Mouse (Mus musculus) forebrain, embryonic 16.5 days (tissue): ENCODE results near the gene Ets1. TPM values are rescaled to one million over a fixed set of nuclear protein-coding genes. Genes with fewer than 3 reads are reported as not detected.

Experiments used
- ATAC-seq: fragments of 200-750 bp; cut with Nextera tagmentation; 2 replicates; pipeline ENCODE4 v1.8.0; 2017; ENCODE audit warnings: mild to moderate bottlenecking, moderate library complexity
- H3K27ac ChIP-seq: fragments of 300-500 bp; sonication (generic); 2 replicates; pipeline ENCODE4 v1.5.1; 2014; ENCODE audit warnings: low read length, control low read depth
- H3K27me3 ChIP-seq: fragments of 300-500 bp; sonication (generic); replicated peaks from 2 replicates; pipeline ENCODE4 v1.6.1; 2014; ENCODE audit warnings: low read length; ENCODE audit not compliant: control insufficient read depth, insufficient read depth
- H3K36me3 ChIP-seq: fragments of 300-500 bp; sonication (generic); 2 replicates; pipeline ENCODE4 v1.6.1; 2014; ENCODE audit not compliant: control insufficient read depth, insufficient read depth
- H3K4me1 ChIP-seq: fragments of 300-500 bp; sonication (generic); replicated peaks from 2 replicates; pipeline ENCODE4 v1.6.1; 2014; ENCODE audit warnings: low read length; ENCODE audit not compliant: control insufficient read depth, insufficient read depth
- H3K4me2 ChIP-seq: fragments of 300-500 bp; sonication (generic); 2 replicates; pipeline ENCODE4 v1.6.1; 2014; ENCODE audit warnings: mild to moderate bottlenecking, low read length, control low read depth
- H3K4me3 ChIP-seq: fragments of 300-500 bp; sonication (generic); replicated peaks from 2 replicates; pipeline ENCODE4 v1.5.1; 2014; ENCODE audit warnings: mild to moderate bottlenecking, low read length, control low read depth
- H3K9ac ChIP-seq: fragments of 300-500 bp; sonication (generic); replicated peaks from 2 replicates; pipeline ENCODE4 v1.6.1; 2014; ENCODE audit warnings: low read depth, low read length, control low read depth
- H3K9me3 ChIP-seq: fragments of 300-500 bp; sonication (generic); 2 replicates; pipeline ENCODE4 v1.6.1; 2016; ENCODE audit warnings: low read length; ENCODE audit not compliant: control insufficient read depth
- WGBS: fragments of 180-500 bp; shearing (Covaris S2); extraction: QIAGEN DNeasy Blood & Tissue Kit; methylation state at CpG from one replicate; pipeline ENCODE4 v1.1.7; 2014; 5-methylcytosine and 5-hydroxymethylcytosine counted together
- polyA plus RNA-seq: library from polyadenylated mRNA; unstranded; fragments of >200 nt; fragmentation: Nextera tagmentation; extraction: Ambion mirVana; gene quantifications from 2 replicates; pipeline ENCODE4 v1.2.1, GENCODE M21; 2015

Gene Ets1
- polyA plus RNA-seq, 1 experiment from 2014 or later, result 21.3 TPM

GRCm38 (mm10) chr9:32614191-32614590 is 21.8 kb upstream of the Ets1 start:
- ATAC-seq, result no peak
- no peaks in the 10 kb centered on the region for H3K9me3 ChIP-seq
- WGBS, result 92% methylated on average over 9 of the region's 9 CpGs
- no peaks in the 10 kb centered on the region for H3K27me3 ChIP-seq
- no peak overlapping the region for H3K27ac ChIP-seq
- H3K4me3 ChIP-seq, result no peak overlapping the region
- H3K4me2 ChIP-seq, result no peak overlapping the region
- no peak overlapping the region for H3K9ac ChIP-seq
- H3K36me3 ChIP-seq, result no peaks in the 10 kb centered on the region
- H3K4me1 ChIP-seq, result 0 out of 2 replicates have a peak, but pooled peaks cover 3% of the 10 kb centered on the region

- H3K36me3 ChIP-seq, result no peaks in the 10 kb centered on the region
- no peaks in the 10 kb centered on the region for H3K9me3 ChIP-seq
- H3K9ac ChIP-seq, result no peak overlapping the region
- H3K27ac ChIP-seq, result no peak overlapping the region
- no peak for ATAC-seq
- 0 out of 2 replicates have a peak, but pooled peaks cover 3% of the 10 kb centered on the region for H3K4me1 ChIP-seq
- no peaks in the 10 kb centered on the region for H3K27me3 ChIP-seq
- H3K4me3 ChIP-seq, result no peak overlapping the region
- WGBS, result 90% methylated on average over 6 of the region's 6 CpGs
- H3K4me2 ChIP-seq, result no peak overlapping the region
Measured at GRCm38 (mm10) chr9:32615461-32615860, 20.6 kb upstream of the Ets1 start.

GRCm38 (mm10) chr9:32615986-32616385 is 20.0 kb upstream of the Ets1 start:
- 10% methylated on average over 7 of the region's 7 CpGs for WGBS
- H3K27ac ChIP-seq, result no peak overlapping the region
- ATAC-seq, result peak; percentile 67; the same call in 1 of the 2 replicates
- no peak overlapping the region for H3K9ac ChIP-seq
- H3K9me3 ChIP-seq, result no peaks in the 10 kb centered on the region
- H3K4me3 ChIP-seq, result no peak overlapping the region
- 0 out of 2 replicates have a peak, but pooled peaks cover 3% of the 10 kb centered on the region for H3K4me1 ChIP-seq
- no peaks in the 10 kb centered on the region for H3K36me3 ChIP-seq
- H3K27me3 ChIP-seq, result no peaks in the 10 kb centered on the region
- H3K4me2 ChIP-seq, result no peak overlapping the region

GRCm38 (mm10) chr9:32616516-32617429 is 19.2 kb upstream of the Ets1 start:
- H3K4me2 ChIP-seq, result no peak overlapping the region
- H3K4me3 ChIP-seq, result no peak overlapping the region
- no peak for ATAC-seq
- 93% methylated on average over 5 of the region's 5 CpGs for WGBS
- H3K9ac ChIP-seq, result no peak overlapping the region
- H3K27ac ChIP-seq, result no peak overlapping the region
- H3K4me1 ChIP-seq, result 0 out of 2 replicates have a peak, but pooled peaks cover 3% of the 10 kb centered on the region
- no peaks in the 10 kb centered on the region for H3K36me3 ChIP-seq
- H3K9me3 ChIP-seq, result no peaks in the 10 kb centered on the region
- no peaks in the 10 kb centered on the region for H3K27me3 ChIP-seq

GRCm38 (mm10) chr9:32617430-32617768 is 18.6 kb upstream of the Ets1 start:
- 75% methylated on average over 5 of the region's 5 CpGs for WGBS
- Histone ChIP-seq H3K9ac (no peak overlapping the region), H3K36me3 (no peaks in the 10 kb centered on the region), H3K27me3 (no peaks in the 10 kb centered on the region), H3K27ac (no peak overlapping the region), H3K4me3 (no peak overlapping the region), H3K9me3 (no peaks in the 10 kb centered on the region), H3K4me1 (0 out of 2 replicates have a peak, but pooled peaks cover 3% of the 10 kb centered on the region), H3K4me2 (no peak overlapping the region)
- no peak for ATAC-seq

GRCm38 (mm10) chr9:32618544-32619120 is 17.4 kb upstream of the Ets1 start:
- ATAC-seq, result no peak
- H3K36me3 ChIP-seq, result no peaks in the 10 kb centered on the region
- 70% methylated on average over 9 of the region's 9 CpGs for WGBS
- no peak overlapping the region for H3K4me3 ChIP-seq
- no peaks in the 10 kb centered on the region for H3K9me3 ChIP-seq
- H3K27me3 ChIP-seq, result no peaks in the 10 kb centered on the region
- H3K9ac ChIP-seq, result no peak overlapping the region
- 0 out of 2 replicates have a peak, but pooled peaks cover 3% of the 10 kb centered on the region for H3K4me1 ChIP-seq
- H3K27ac ChIP-seq, result no peak overlapping the region
- no peak overlapping the region for H3K4me2 ChIP-seq

GRCm38 (mm10) chr9:32619661-32620060 is 16.4 kb upstream of the Ets1 start:
- Histone ChIP-seq H3K4me3 (no peak overlapping the region), H3K4me2 (no peak overlapping the region), H3K9me3 (no peaks in the 10 kb centered on the region), H3K36me3 (no peaks in the 10 kb centered on the region), H3K4me1 (0 out of 2 replicates have a peak, but pooled peaks cover 3% of the 10 kb centered on the region), H3K27ac (no peak overlapping the region), H3K9ac (no peak overlapping the region), H3K27me3 (no peaks in the 10 kb centered on the region)
- no peak for ATAC-seq
- 71% methylated on average over 6 of the region's 6 CpGs for WGBS

GRCm38 (mm10) chr9:32620446-32620845 is 15.6 kb upstream of the Ets1 start:
- 86% methylated on average over 3 of the region's 3 CpGs for WGBS
- Histone ChIP-seq H3K9me3 (no peaks in the 10 kb centered on the region), H3K27ac (no peak overlapping the region), H3K4me2 (no peak overlapping the region), H3K4me3 (no peak overlapping the region), H3K27me3 (no peaks in the 10 kb centered on the region), H3K36me3 (no peaks in the 10 kb centered on the region), H3K9ac (no peak overlapping the region), H3K4me1 (0 out of 2 replicates have a peak, but pooled peaks cover 3% of the 10 kb centered on the region)
- no peak for ATAC-seq

GRCm38 (mm10) chr9:32629385-32629981 is 6.5 kb upstream of the Ets1 start:
- no peaks in the 10 kb centered on the region for H3K27me3 ChIP-seq
- H3K4me2 ChIP-seq, result no peak overlapping the region
- no peaks in the 10 kb centered on the region for H3K36me3 ChIP-seq
- 66% methylated on average over 1 of the region's 1 CpGs for WGBS
- ATAC-seq, result no peak
- no peak overlapping the region for H3K27ac ChIP-seq
- H3K4me3 ChIP-seq, result no peak overlapping the region
- no peak overlapping the region for H3K9ac ChIP-seq
- no peaks in the 10 kb centered on the region for H3K4me1 ChIP-seq
- no peaks in the 10 kb centered on the region for H3K9me3 ChIP-seq
